In the genomic region with DNA sequence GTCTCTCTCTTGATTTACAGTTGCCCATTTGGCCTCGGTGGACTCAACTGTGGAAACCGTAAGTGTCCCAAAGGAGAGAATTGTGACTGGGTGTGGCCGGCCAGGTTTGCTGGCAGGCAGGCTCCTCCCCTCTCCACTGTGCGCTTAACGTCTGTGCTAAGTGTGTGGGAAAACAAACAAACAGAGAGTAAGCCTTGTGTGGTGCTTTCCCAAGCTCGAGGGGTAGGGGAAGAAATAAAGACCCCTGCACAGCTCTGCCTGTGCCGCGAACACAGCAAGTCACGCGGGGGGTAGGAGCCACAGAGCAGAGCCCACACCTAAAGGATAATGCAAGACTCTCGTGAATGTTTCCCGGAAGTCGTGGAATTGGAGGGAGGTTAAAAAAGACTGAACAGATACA, we compare ENCODE assay signal across 8 mouse cellular contexts. TPM values are rescaled to one million over a fixed set of nuclear protein-coding genes. Genes with fewer than 3 reads are reported as not detected.
DNase-seq lines count a peak whose midpoint lies in the region; ATAC-seq and TF ChIP-seq lines count a peak whose summit lies in the region.
"Had no signal": no experiment of that assay in that cellular context is flagged by ENCODE, and none has a peak within 500 bp of the region (broad histone marks: within the 10 kb centered on the region; RNA-seq: fewer than 3 reads in every experiment).

No protein-coding gene starts in this region.

- peak overlapping the region; percentile 25 for H3K4me2 ChIP-seq in embryonic facial prominence, embryonic 15.5 days (replicated peaks)
- H3K4me2 ChIP-seq in liver, embryonic 16.5 days (ENCODE audit: low read depth, low read length): peak overlapping the region; percentile 68

- no peak for DNase-seq in spleen, adult 2 months (ENCODE audit: low read depth in 1 of 2, low spot score in 2 of 2)
- DNase-seq in spleen, adult 12 weeks (ENCODE audit: low spot score): no peak
- peak; percentile 29 for DNase-seq in thymus, postnatal 4 days
- no peak for DNase-seq in embryo, embryonic 10.5 days (ENCODE audit: low spot score)
- no peak for DNase-seq in adrenal gland, adult (ENCODE audit: inconsistent age in 2 of 2, low spot score in 1 of 2)
- DNase-seq: adrenal gland, postnatal 10 days had no signal

- 7% methylated on average over 13 of the region's 13 CpGs for WGBS in spleen, adult 2 months
- WGBS in embryonic facial prominence, embryonic 15.5 days: 37% methylated on average over 13 of the region's 13 CpGs
- WGBS in liver, embryonic 16.5 days (ENCODE audit: insufficient replicate concordance): 14% methylated on average over 13 of the region's 13 CpGs

- ATAC-seq in embryonic facial prominence, embryonic 15.5 days (ENCODE audit: insufficient number of reproducible peaks, low FRiP score, low TSS enrichment, low read depth): no peak
- peak; percentile 44 for ATAC-seq in liver, embryonic 16.5 days (ENCODE audit: low read depth)

- H3K4me1 ChIP-seq in spleen, adult 2 months (ENCODE audit: control insufficient read depth, insufficient read depth, insufficient read length): peaks cover 13% of the 10 kb centered on the region
- 0 out of 2 replicates have a peak, but pooled peaks cover 3% of the 10 kb centered on the region for H3K4me1 ChIP-seq in embryonic facial prominence, embryonic 15.5 days
- H3K4me1 ChIP-seq in liver, embryonic 16.5 days (ENCODE audit: control insufficient read depth, low read depth, low read length): peaks cover 3% of the 10 kb centered on the region; the same call in 1 of the 2 replicates

- peak overlapping the region; percentile 95 for H3K27ac ChIP-seq in spleen, adult 2 months (ENCODE audit: insufficient read depth, low read length)
- H3K27ac ChIP-seq in embryonic facial prominence, embryonic 15.5 days (replicated peaks): no peak overlapping the region
- H3K27ac ChIP-seq in liver, embryonic 16.5 days (ENCODE audit: low read length): peak overlapping the region; percentile 72

- no peaks in the 10 kb centered on the region for H3K27me3 ChIP-seq in spleen, adult 2 months (ENCODE audit: control insufficient read depth, insufficient read depth, low read length)
- H3K27me3 ChIP-seq in embryonic facial prominence, embryonic 15.5 days: no peaks in the 10 kb centered on the region
- no peaks in the 10 kb centered on the region for H3K27me3 ChIP-seq in liver, embryonic 16.5 days (ENCODE audit: control insufficient read depth, insufficient read depth, low read depth, low read length)

- H3K9me3 ChIP-seq in embryonic facial prominence, embryonic 15.5 days (replicated peaks): no peaks in the 10 kb centered on the region
- H3K9me3 ChIP-seq in liver, embryonic 16.5 days (replicated peaks; ENCODE audit: control insufficient read depth, low read length): no peaks in the 10 kb centered on the region

- no peak for TF ChIP-seq POLR2A in spleen, adult 2 months (IDR thresholded peaks at IDR 0.05; ENCODE audit: low read depth, low read length)

- H3K4me3 ChIP-seq in spleen, adult 2 months (ENCODE audit: extremely low read depth, insufficient read depth, insufficient read length): peak overlapping the region; percentile 39; the same call in 1 of the 2 replicates
- peak overlapping the region; percentile 15; the same call in 1 of the 2 replicates for H3K4me3 ChIP-seq in embryonic facial prominence, embryonic 15.5 days (replicated peaks)
- peak overlapping the region; percentile 45 for H3K4me3 ChIP-seq in liver, embryonic 16.5 days (ENCODE audit: low read depth, low read length)

- no peak overlapping the region for H3K9ac ChIP-seq in embryonic facial prominence, embryonic 15.5 days
- peak overlapping the region; percentile 38 for H3K9ac ChIP-seq in liver, embryonic 16.5 days (ENCODE audit: low read depth, low read length)

- peaks cover 6% of the 10 kb centered on the region for H3K36me3 ChIP-seq in spleen, adult 2 months (ENCODE audit: control insufficient read depth, insufficient read depth, low read length)
- H3K36me3 ChIP-seq in embryonic facial prominence, embryonic 15.5 days: peaks cover 12% of the 10 kb centered on the region; the same call in 1 of the 2 replicates
- H3K36me3 ChIP-seq in liver, embryonic 16.5 days (ENCODE audit: control insufficient read depth, insufficient read depth): no peaks in the 10 kb centered on the region; the same call in 1 of the 2 replicates

- TF ChIP-seq CTCF in spleen, adult 2 months (IDR thresholded peaks at IDR 0.05; ENCODE audit: extremely low read depth, insufficient read depth, insufficient read length, insufficient replicate concordance): no peak

RNA-seq across cellular contexts. Expression of a gene that starts 42.7 kb away (rescaled TPM):
- 2.6 and 2.8 TPM in 2 replicates for polyA plus RNA-seq in spleen, adult 2 months (2012; rRNA removed)
- 0.25 and 0.52 TPM in 2 replicates for polyA plus RNA-seq in embryonic facial prominence, embryonic 15.5 days (2015; fragmentation: Nextera tagmentation; extraction: Ambion mirVana)
- polyA plus RNA-seq in liver, embryonic 16.5 days (2015; fragmentation: Nextera tagmentation; extraction: Ambion mirVana): 1.5 and 3.2 TPM in 2 replicates
